Mouse (Mus musculus) forebrain, embryonic 11.5 days (tissue): ENCODE measurements around the gene Olfr146. TPM values are rescaled to one million over a fixed set of nuclear protein-coding genes. Genes with fewer than 3 reads are reported as not detected.

Source experiments
- ATAC-seq: fragments of 200-750 bp; cut with Nextera tagmentation; replicated peaks from 2 replicates; pipeline ENCODE4 v1.8.0; 2017; ENCODE audit warnings: moderate TSS enrichment; ENCODE audit not compliant: low FRiP score
- DNase-seq: peaks from one replicate; pipeline ENCODE4 v3.0.0-alpha.2; 2017; ENCODE audit warnings: low spot score
- H3K27ac ChIP-seq: fragments of 300-500 bp; sonication (generic); 2 replicates; pipeline ENCODE4 v1.5.1; 2014; ENCODE audit warnings: low read depth, low read length
- H3K27me3 ChIP-seq: fragments of 300-500 bp; sonication (generic); 2 replicates; pipeline ENCODE4 v1.6.1; 2014; ENCODE audit warnings: mild to moderate bottlenecking, low read length, mixed read lengths; ENCODE audit not compliant: control insufficient read depth, insufficient read depth
- H3K36me3 ChIP-seq: fragments of 300-500 bp; sonication (generic); 2 replicates; pipeline ENCODE4 v1.6.1; 2014; ENCODE audit warnings: mild to moderate bottlenecking, low read length, moderate library complexity, mixed read lengths; ENCODE audit not compliant: control insufficient read depth, insufficient read depth
- H3K4me1 ChIP-seq: fragments of 300-500 bp; sonication (generic); replicated peaks from 2 replicates; pipeline ENCODE4 v1.6.1; 2014; ENCODE audit warnings: low read length, mixed read lengths; ENCODE audit not compliant: control insufficient read depth, insufficient read depth
- H3K4me2 ChIP-seq: fragments of 300-500 bp; sonication (generic); 2 replicates; pipeline ENCODE4 v1.6.1; 2014; ENCODE audit warnings: low read depth, mild to moderate bottlenecking, low read length, moderate library complexity, mixed read lengths; ENCODE audit not compliant: severe bottlenecking
- H3K4me3 ChIP-seq: fragments of 300-500 bp; sonication (generic); 2 replicates; pipeline ENCODE4 v1.5.1; 2014; ENCODE audit warnings: low read depth, low read length
- H3K9ac ChIP-seq: fragments of 300-500 bp; sonication (generic); 2 replicates; pipeline ENCODE4 v1.6.1; 2014; ENCODE audit warnings: low read length
- H3K9me3 ChIP-seq: fragments of 300-500 bp; sonication (generic); 2 replicates; pipeline ENCODE4 v1.6.1; 2016; ENCODE audit warnings: low read length, mixed read lengths; ENCODE audit not compliant: control insufficient read depth
- WGBS: fragments of 180-500 bp; shearing (Covaris S2); extraction: QIAGEN DNeasy Blood & Tissue Kit; methylation state at CpG from one replicate; pipeline ENCODE4 v1.1.7; 2014; 5-methylcytosine and 5-hydroxymethylcytosine counted together
- microRNA-seq: library from miRNA; unstranded; fragments of <30 nt; microRNA quantifications from one replicate; pipeline ENCODE4, GENCODE M21; 2016; ENCODE audit not compliant: insufficient number of aligned reads
- polyA plus RNA-seq: library from polyadenylated mRNA; unstranded; fragments of >200 nt; fragmentation: Nextera tagmentation; extraction: Ambion mirVana; gene quantifications from 2 replicates; pipeline ENCODE4 v1.2.1, GENCODE M21; 2014

Olfr146 gene
- not detected in 2 replicates for polyA plus RNA-seq

DNA sequence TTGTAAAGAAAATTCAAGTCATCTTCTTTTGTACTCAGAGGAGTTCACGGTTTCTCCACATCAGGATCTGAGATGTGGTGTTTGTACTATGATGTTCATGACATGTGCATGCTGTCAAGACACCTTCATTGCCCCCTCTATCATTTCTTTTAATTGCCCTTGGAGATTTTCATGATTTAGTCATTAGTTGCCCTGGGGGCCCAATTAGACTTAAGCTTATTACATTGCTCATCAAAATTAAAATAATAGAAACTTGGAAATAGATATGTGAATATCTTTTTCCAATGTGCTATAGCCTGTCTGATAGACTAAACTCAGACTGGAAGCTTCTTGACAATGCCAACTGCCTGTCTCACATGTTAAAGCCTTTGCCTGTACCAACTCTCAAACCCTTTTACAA, at the start of gene Olfr146:
Gene Olfr146, minus strand, starts transcription at position 101 of the 400 bp plus-strand sequence.
- WGBS, result 91% methylated on average over 1 of the region's 1 CpGs
- Histone ChIP-seq H3K4me1 (no peaks in the 10 kb centered on the region), H3K27ac (no peak within 1 kb of the TSS), H3K9ac (no peak within 1 kb of the TSS), H3K9me3 (no peaks in the 10 kb centered on the region), H3K4me2 (no peak within 1 kb of the TSS), H3K36me3 (no peaks in the 10 kb centered on the region), H3K27me3 (no peaks in the 10 kb centered on the region), H3K4me3 (no peak within 1 kb of the TSS)
- no peak for ATAC-seq
- DNase-seq, result no peak

DNA sequence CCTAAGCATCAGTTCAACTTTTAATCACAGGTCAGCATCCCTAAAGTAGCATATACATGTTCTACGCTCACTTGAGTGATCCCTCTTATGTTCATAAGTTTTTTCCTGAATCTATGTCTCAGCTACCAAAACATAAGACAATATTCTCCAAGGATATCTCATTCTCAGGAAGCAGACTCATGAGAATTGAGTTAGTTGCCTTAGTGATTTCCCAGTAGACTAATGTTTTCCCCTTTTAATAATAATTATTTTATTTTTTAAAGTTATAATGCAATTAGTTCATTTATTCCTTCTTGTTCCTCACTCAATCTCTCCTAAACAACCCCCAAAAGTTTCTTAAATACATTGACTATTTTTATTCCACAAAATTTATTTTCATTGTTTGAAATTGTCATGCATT, 41.7 kb upstream of the Olfr146 start, which contains the start of gene Olfr937:
Gene Olfr937, minus strand, starts transcription at position 101 of the 400 bp plus-strand sequence.
- Histone ChIP-seq H3K4me1 (no peaks in the 10 kb centered on the region), H3K27ac (no peak within 1 kb of the TSS), H3K4me3 (no peak within 1 kb of the TSS), H3K36me3 (no peaks in the 10 kb centered on the region), H3K27me3 (no peaks in the 10 kb centered on the region), H3K4me2 (no peak within 1 kb of the TSS), H3K9ac (no peak within 1 kb of the TSS), H3K9me3 (no peaks in the 10 kb centered on the region)
- 85% methylated on average over 1 of the region's 1 CpGs for WGBS
- DNase-seq, result no peak
- ATAC-seq, result no peak

DNA sequence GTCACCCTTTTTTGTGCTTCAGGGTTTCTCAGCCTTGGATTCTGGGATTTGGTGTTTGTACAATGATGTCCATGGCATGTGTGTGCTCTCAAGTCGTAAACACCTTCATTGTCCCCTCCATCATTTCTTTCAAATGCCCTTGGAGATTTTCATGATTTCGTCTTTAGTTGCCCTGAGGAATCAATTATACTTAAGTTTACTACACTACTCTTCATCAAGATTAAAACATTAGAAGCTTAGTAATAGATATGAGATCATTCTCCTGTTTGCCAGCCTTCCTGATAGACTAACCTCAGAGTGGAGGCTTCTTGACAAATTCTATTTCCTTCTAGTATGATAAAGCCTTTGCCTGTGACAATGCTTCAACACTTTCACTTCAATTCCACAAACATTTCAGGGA, 23.6 kb downstream of the Olfr146 start, which contains the start of gene Olfr935:
Gene Olfr935, minus strand, starts transcription at position 101 of the 400 bp plus-strand sequence.
- no peaks in the 10 kb centered on the region for H3K4me1 ChIP-seq
- no peak for ATAC-seq
- H3K36me3 ChIP-seq, result no peaks in the 10 kb centered on the region
- no peaks in the 10 kb centered on the region for H3K9me3 ChIP-seq
- WGBS, result 81% methylated on average over 2 of the region's 2 CpGs
- no peak within 1 kb of the TSS for H3K4me3 ChIP-seq
- no peak for DNase-seq
- no peak within 1 kb of the TSS for H3K4me2 ChIP-seq
- no peak within 1 kb of the TSS for H3K9ac ChIP-seq
- H3K27ac ChIP-seq, result no peak within 1 kb of the TSS
- H3K27me3 ChIP-seq, result no peaks in the 10 kb centered on the region

DNA sequence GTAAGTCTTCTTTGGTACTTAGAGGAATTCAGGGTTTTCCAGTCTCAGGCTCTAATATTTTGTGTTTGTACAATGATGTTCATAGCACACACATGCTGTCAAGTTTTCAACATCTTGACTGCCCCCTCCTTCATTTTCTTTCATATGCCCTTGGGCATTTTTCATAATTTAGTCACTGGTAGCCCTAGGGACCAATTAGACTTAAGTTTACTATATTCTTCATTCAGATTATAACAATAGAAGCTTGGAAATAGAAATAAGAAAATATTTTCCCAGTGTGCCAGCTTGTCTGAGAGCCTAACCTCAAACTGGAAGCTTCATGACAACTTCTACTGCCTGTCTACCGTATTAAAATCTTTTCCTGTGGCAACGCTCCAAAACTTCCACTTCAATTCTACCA, 35.0 kb downstream of the Olfr146 start, which contains the start of gene Olfr934:
Gene Olfr934, minus strand, starts transcription at position 101 of the 400 bp plus-strand sequence.
- ATAC-seq, result no peak
- Histone ChIP-seq H3K9me3 (no peaks in the 10 kb centered on the region), H3K9ac (no peak within 1 kb of the TSS), H3K27ac (no peak within 1 kb of the TSS), H3K4me3 (no peak within 1 kb of the TSS), H3K36me3 (no peaks in the 10 kb centered on the region), H3K27me3 (no peaks in the 10 kb centered on the region), H3K4me2 (no peak within 1 kb of the TSS), H3K4me1 (no peaks in the 10 kb centered on the region)
- 95% methylated on average over 2 of the region's 2 CpGs for WGBS
- DNase-seq, result no peak

DNA sequence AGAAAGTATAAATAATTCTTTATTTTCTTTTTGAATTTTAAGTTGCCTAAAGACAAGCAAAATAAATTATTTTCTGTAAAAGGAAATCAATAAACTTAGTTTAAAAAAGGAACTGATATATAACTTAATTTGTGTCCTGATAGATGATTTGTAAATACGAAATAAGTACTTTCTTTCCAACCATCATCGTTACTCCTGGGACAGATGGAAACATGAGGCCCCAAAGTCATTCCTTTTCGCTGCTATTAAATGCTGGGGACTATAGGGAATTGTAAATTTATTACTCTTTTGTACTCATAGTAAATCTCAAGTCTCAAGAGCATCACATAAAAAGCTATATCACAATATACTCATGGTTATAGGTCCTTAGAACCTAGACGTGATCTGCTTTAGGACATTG, 51.2 kb downstream of the Olfr146 start, which contains the start of gene Olfr933:
Gene Olfr933, plus strand, starts transcription at position 301 of the 400 bp plus-strand sequence.
- WGBS, result 84% methylated on average over 4 of the region's 4 CpGs
- H3K9ac ChIP-seq, result no peak within 1 kb of the TSS
- H3K27me3 ChIP-seq, result no peaks in the 10 kb centered on the region
- no peaks in the 10 kb centered on the region for H3K9me3 ChIP-seq
- H3K4me1 ChIP-seq, result no peaks in the 10 kb centered on the region
- H3K4me2 ChIP-seq, result no peak within 1 kb of the TSS
- no peak within 1 kb of the TSS for H3K4me3 ChIP-seq
- no peak for ATAC-seq
- no peak within 1 kb of the TSS for H3K27ac ChIP-seq
- no peak for DNase-seq
- H3K36me3 ChIP-seq, result no peaks in the 10 kb centered on the region

Small RNA genes within 50 kb of the gene (microRNA-seq; reads per million reads assigned to microRNA genes)
- gene Gm25529, result not detected

Other genes starting within 250 kb of the Olfr146 start
- not detected in 2 replicates for gene Olfr922, start 208.8 kb downstream of the Olfr146 start, polyA plus RNA-seq
- not detected in 2 replicates for gene Olfr923, start 196.8 kb downstream of the Olfr146 start, polyA plus RNA-seq
- gene Olfr924, start 178.9 kb downstream of the Olfr146 start, polyA plus RNA-seq, result not detected in 2 replicates
- gene Olfr26, start 168.3 kb downstream of the Olfr146 start, polyA plus RNA-seq, result not detected in 2 replicates
- not detected in 2 replicates for gene Olfr926, start 146.3 kb downstream of the Olfr146 start, polyA plus RNA-seq
- gene Olfr930, start 93.6 kb downstream of the Olfr146 start, polyA plus RNA-seq, result not detected in 2 replicates
- gene Olfr933, start 51.1 kb downstream of the Olfr146 start, polyA plus RNA-seq, result not detected in 2 replicates
- not detected in 2 replicates for gene Olfr934, start 35.1 kb downstream of the Olfr146 start, polyA plus RNA-seq
- not detected in 2 replicates for gene Olfr935, start 23.7 kb downstream of the Olfr146 start, polyA plus RNA-seq
- not detected in 2 replicates for gene Olfr937, start 41.6 kb upstream of the Olfr146 start, polyA plus RNA-seq
- gene Olfr938, start 55.5 kb upstream of the Olfr146 start, polyA plus RNA-seq, result not detected in 2 replicates
- gene Olfr27, start 104.8 kb upstream of the Olfr146 start, polyA plus RNA-seq, result not detected in 2 replicates
- not detected in 2 replicates for gene Olfr943, start 142.9 kb upstream of the Olfr146 start, polyA plus RNA-seq
- not detected in 2 replicates for gene Olfr944, start 178.5 kb upstream of the Olfr146 start, polyA plus RNA-seq
- gene Olfr1537, start 226.6 kb upstream of the Olfr146 start, polyA plus RNA-seq, result not detected in 2 replicates